Mouse (Mus musculus): Measurements from ENCODE around the gene Nps. TPM values are rescaled to one million over a fixed set of nuclear protein-coding genes. Genes with fewer than 3 reads are reported as not detected.

The Nps gene
- total RNA-seq (2023): not detected

DNA sequence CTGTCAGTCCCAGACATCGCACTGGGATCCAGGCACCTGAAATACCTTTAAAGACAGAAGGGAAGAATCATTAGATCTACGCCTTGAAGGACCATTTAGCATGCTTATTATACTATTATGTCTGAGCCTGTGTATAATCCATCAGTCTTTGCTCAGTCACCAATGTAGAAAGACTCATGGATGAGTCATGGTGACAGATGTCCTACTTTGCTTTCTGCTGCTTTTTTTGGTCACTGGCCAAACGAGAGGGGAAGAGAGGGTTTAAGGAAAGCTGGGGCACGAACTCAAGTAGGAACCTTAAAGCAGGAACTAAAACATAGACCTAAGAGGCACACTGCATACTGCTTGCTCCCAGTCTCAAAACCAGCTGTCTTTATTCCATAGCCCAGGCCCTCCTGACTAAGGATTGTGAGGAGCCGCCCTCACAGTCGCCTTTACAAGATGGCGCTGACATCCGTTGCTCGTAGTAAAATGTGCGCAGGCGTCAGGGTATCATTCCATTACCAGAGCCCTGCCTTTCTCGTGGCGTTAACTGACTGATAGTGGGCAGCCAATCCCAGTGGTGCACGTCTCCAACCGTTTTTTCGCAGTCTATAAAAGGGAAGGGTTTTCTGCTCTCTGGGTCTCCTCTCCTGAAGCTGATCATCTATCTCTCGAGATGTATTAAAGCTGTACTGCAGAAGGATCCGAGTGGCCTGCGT lies at the start of gene Nps:
Gene Nps, plus strand, starts transcription at position 651 of the 701 bp plus-strand sequence.

Other genes with a start within 250 kb of the Nps start
- gene Foxi2, start 151.6 kb downstream of the Nps start, total RNA-seq (2023): not detected

Measured in neutrophil, adult 83 days (primary cell).